Mouse (Mus musculus) left cerebral cortex, postnatal 10 days (tissue): Measurements from ENCODE around the gene Samd4b. TPM values are rescaled to one million over a fixed set of nuclear protein-coding genes. Genes with fewer than 3 reads are reported as not detected.
"Not testable (repeated sequence)": the region's sequence is repeated elsewhere in the genome, so short reads cannot be mapped to it uniquely, and the experiment has no call there.

Experiments
- DNase-seq, 2 experiments: peaks; one replicate each; pipeline ENCODE4 v3.0.0; 2021 to 2022; ENCODE audit warnings: low spot score in 2 of 2, mixed read lengths in 1 of 2; ENCODE audit errors: extremely low spot score in 1 of 2
- intact Hi-C: fragments of 180-260 bp; cut with DNase I; formaldehyde crosslinking; loops from one replicate; pipeline ENCODE4 v1.15.1; 2025
- total RNA-seq, 2 experiments: library from RNA; stranded (reverse); gene quantifications; 2 replicates each; pipeline ENCODE4 v1.2.3; 2021

Samd4b gene
- total RNA-seq, 2 experiments from 2014 or later, result 55.9 to 58.4 TPM

GRCm38 (mm10) chr7:28544051-28544601, 53.8 kb downstream of the Samd4b start:
- intact Hi-C loops, result no loop called here
- no peak for DNase-seq

DNA sequence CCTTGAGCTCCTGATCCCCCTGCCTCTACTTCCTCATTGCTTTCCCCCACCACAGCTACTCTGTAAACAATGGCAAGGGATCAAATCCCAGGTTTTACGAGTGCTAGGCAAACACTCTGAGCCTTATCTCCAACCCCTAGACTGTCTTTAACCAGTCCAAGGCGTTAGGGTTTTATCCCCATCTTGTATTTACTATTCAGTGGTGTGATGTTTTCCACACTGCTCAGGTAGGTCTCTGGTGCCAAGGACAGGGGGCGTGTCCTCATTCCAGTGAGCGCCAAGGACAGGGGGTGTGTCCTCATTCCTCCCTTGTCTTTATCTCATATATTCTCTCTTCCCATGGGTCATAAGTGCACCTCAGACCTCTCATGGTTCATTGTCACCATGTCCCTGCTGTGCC, 57.4 kb downstream of the Samd4b start, which contains the start of gene Sycn:
Gene Sycn (plus strand): TSS at position 360 of the 400 bp plus-strand sequence.
- intact Hi-C loops, result no loop called here
- DNase-seq, result no peak

- DNase-seq, intact Hi-C loops: not testable (repeated sequence)
These were observed 59.1 kb downstream of the Samd4b start for GRCm38 (mm10) chr7:28538886-28539285.

GRCm38 (mm10) chr7:28532005-28532404, 65.9 kb downstream of the Samd4b start:
- intact Hi-C loops, result no loop called here
- DNase-seq, result no peak

DNA sequence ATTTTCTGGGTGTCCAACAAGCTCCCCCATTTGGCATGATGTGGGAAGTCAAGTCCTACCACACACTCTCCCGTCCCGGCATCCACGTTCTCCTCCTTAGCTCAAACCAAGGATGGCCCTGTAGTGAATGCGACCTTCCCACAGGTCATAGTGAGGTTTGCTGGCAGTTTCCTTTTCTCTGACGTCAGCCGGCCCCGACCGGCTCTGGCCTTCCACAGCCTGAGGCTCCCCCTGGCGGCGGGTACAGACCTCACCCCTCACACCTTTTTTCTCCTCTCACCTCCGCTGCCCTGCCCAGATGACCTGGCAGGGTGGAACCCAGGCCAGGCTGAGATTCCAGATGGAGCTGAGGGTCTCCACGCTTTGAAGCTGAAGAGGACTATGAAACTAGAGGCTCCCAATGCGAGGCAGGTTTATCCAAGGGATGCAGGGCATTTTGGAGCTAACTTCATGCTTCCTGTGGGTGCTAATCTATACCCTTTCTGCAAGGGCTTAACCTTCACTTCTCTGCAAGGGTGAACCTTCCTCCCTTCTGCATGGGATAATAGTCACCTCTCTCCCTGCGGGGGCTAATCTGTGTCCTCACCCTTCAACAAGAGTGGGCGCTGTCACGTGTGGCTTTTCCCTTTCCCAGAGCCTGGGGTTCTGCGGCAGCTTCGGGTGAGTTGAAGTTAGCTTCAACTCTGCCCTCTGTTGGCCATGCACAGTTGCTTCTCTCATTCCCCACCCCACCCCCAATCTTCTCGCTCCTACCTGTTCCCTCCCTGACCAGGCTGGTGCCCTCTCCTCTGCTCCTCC, 69.8 kb downstream of the Samd4b start:
- intact Hi-C loops, result loop anchor here (5.0 kb wide), 1 partner anchor 81 kb away; no protein-coding TSS in a partner anchor
- peak in 1 of 2 experiments; percentile 84 for DNase-seq

DNA sequence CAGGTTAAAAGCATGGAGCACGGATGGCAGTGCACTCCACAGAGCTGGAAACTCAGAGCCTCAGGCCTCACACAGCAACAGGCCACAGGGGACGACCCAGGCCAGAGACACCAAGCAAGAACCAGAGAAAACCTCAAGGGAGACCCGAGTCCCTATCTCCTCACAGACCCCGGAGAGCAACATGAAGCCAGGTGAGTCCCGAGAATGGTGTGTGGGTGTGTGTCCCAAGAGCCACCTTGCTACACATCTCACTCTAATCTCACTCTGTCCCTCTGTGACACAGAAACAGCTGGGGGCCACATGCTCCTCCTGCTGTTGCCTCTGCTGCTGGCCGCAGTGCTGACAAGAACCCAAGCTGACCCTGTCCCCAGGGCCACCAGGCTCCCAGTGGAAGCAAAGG, 75.4 kb downstream of the Samd4b start, which contains the start of gene Ifnl3:
Gene Ifnl3 (plus strand): TSS at position 301 of the 400 bp plus-strand sequence.
- DNase-seq, intact Hi-C loops: not testable (repeated sequence)

GRCm38 (mm10) chr7:28511441-28511840, 86.5 kb downstream of the Samd4b start:
- intact Hi-C loops, result no loop called here
- DNase-seq, result no peak

- intact Hi-C loops, DNase-seq: not testable (repeated sequence)
These were observed 87.5 kb downstream of the Samd4b start, which contains the start of gene Ifnl2 for GRCm38 (mm10) chr7:28510405-28510974. Ifnl2 (minus strand) TSS chr7:28510455.

DNA sequence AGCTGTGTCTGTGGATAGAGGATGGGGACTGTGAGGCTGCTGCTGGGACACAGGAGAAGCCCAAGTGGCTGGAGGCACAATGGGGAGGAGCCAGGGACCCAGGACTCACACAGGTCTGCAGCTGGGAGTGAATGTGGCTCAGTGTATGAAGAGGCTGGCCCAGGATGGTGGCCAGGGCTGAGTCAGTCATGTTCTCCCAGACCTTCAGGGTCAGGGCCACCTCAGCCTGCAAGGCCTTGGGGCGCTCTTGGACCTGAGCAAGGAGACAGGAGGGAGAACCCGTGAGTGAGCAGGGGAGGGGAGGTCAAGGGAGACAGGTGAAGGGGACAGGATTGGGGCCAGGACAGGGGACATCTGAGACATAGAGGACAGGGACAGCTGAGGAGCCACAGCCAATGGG, 88.8 kb downstream of the Samd4b start:
- intact Hi-C loops, DNase-seq: not testable (repeated sequence)

DNA sequence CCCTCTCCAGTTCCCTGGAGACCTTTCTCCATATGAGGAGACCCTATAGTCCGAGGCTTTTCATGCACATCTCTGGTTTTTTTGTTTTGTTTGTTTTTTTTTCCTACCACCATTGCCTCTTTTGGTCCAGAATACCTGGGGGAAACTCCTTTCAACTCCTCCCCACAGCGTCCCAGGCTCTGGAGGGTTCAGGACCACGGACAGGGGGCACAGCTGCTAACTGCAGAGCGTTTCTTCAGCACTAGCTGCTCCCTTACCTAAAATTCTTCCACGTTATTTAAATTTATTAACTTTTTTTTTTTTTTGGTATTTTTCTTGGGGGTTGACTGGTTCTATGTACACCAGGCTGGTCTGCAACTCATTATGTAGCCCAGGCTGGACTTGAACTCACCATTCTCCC, 92.4 kb downstream of the Samd4b start:
- intact Hi-C loops, result no loop called here

GRCm38 (mm10) chr7:28495426-28495825, 102.5 kb downstream of the Samd4b start:
- intact Hi-C loops, result no loop called here
- no peak for DNase-seq

More for the DNA sequence above, 92.4 kb downstream of the Samd4b start:
- DNase-seq, result no peak

DNA sequence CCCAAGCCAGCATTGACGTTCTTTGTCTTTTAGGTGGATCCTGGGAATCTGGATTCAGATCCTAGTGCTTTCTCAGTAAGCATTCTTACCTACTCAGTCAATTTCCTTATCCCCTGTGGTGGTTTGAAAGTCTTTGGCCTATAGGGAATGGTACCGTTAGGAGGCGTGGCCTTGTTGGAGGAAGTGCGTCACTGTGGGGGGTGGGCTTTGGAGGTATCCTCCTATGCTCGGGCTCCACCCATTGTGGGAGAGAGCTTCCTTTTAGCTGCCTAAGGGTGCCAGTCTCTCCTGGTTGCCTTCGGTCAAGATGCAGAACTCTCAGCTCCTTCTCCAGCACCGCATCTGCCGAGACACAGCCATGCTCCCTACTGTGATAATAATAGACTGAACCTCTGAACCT, 105.6 kb downstream of the Samd4b start:
- intact Hi-C loops, result no loop called here
- DNase-seq, result no peak

GRCm38 (mm10) chr7:28490903-28491302, 107.0 kb downstream of the Samd4b start:
- intact Hi-C loops, result no loop called here
- no peak for DNase-seq

DNA sequence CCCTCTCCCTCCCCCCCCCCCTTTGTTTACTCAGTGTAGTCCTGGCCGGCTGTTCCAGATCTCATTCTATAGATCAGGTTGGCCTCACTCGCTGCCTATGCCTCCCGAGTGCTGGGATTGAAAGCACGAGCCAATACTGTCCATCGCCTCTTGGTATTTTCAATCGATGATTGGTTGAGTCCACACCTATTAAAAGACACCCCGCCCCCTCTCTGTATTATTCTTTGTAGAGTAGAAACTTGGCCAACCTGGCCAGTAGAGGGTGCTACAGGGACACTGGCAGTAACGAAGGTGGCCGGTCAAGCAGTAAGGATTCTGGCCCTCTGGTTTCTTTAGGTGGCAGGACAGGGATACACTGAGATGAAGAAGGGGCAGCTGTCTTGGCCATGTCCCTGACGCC, 107.5 kb downstream of the Samd4b start:
- peak in 1 of 2 experiments; percentile 46 for DNase-seq
- intact Hi-C loops, result no loop called here

DNA sequence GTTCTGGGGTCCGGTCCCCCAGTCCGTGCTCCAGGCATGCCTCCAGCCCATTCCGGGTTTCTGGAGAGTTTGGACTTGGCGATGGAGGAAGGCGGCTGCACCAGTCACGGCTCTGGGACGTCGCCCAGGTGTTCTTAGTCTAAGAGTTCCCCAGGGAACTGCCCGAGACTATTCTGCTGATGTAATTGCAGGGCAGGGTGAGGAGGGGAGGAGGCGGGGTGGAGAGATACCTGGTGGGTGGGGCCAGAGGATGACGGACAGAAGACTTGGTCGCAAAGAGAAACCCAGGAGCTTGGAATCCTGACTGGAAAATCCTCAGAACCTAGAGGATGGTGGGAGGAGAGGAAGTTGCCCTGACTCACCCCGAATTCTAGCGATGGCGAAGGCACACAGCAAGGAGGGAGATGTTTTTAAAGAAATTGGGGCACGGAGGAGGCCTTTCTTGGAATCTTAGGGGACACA, 109.9 kb downstream of the Samd4b start:
- DNase-seq, result peak in 1 of 2 experiments; percentile 49
- intact Hi-C loops, result no loop called here

GRCm38 (mm10) chr7:28484192-28484591, 113.8 kb downstream of the Samd4b start:
- intact Hi-C loops, result no loop called here
- no peak for DNase-seq

GRCm38 (mm10) chr7:28482854-28483253, 115.1 kb downstream of the Samd4b start:
- no peak for DNase-seq
- intact Hi-C loops, result no loop called here

GRCm38 (mm10) chr7:28478854-28479253, 119.1 kb downstream of the Samd4b start:
- intact Hi-C loops, result no loop called here
- DNase-seq, result no peak

GRCm38 (mm10) chr7:28477363-28477762, 120.6 kb downstream of the Samd4b start:
- intact Hi-C loops, result no loop called here

DNA sequence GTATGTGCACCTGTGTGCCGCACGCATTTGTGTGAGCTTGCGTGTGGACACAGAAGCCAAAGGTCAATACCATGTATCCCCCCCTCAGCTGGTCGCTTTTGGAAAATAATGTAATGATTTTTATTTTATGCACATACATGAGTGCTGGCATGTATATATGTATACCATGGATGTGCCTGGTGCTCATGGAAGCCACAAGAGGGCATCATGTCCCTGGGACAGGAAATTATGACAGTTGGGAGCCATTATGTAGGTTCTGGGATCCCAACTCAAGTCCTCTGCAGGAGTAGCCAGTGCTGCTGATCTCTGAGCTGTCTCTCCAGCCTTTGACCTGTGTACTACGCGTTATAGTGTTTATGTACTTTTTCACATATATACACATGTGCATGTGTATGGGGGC, 121.8 kb downstream of the Samd4b start:
- no peak for DNase-seq
- intact Hi-C loops, result no loop called here

More at GRCm38 (mm10) chr7:28477363-28477762, 120.6 kb downstream of the Samd4b start:
- DNase-seq, result no peak
